ENCODE assay signal across 8 mouse cellular contexts in the genomic region with DNA sequence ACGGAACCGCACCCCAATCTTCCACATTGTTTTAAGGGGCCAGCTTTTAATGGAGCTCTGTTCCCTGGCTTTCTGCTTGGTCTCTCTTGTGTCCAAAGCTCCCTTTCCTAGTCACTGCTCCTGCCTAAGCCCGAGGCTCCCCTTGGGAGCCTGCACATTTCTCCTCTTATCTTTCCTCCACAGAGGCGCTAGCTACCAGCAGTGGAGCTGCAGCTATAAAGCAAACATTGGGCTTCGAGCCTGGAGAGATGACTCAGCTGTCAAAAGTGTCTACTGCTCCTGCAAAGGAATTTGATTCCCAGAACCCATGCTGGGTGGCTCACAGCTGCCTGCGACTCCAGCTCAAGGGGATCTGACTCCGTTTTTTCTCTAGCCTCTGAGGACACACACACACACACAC. TPM values are rescaled to one million over a fixed set of nuclear protein-coding genes. Genes with fewer than 3 reads are reported as not detected.
A peak's percentile ranks its signal among the peaks of the same experiment; 100 is the strongest.
DNase-seq lines count a peak whose midpoint lies in the region; ATAC-seq lines count a peak whose summit lies in the region.

No protein-coding gene starts in this region.

- H3K27me3 ChIP-seq in forebrain, embryonic 14.5 days (replicated peaks; ENCODE audit: control insufficient read depth, insufficient read depth, low read length), result no peaks in the 10 kb centered on the region
- no peaks in the 10 kb centered on the region for H3K27me3 ChIP-seq in forebrain, embryonic 10.5 days (ENCODE audit: poor library complexity, severe bottlenecking)
- no peaks in the 10 kb centered on the region for H3K27me3 ChIP-seq in forebrain, embryonic 13.5 days

- no peak for ATAC-seq in forebrain, embryonic 14.5 days
- ATAC-seq in megakaryocyte progenitor cell, adult 5-6 weeks (replicated peaks; ENCODE audit: poor library complexity), result peak; percentile 77
- no peak for ATAC-seq in forebrain, embryonic 13.5 days

- H3K4me1 ChIP-seq in forebrain, embryonic 14.5 days (ENCODE audit: control insufficient read depth, insufficient read depth, low read length), result no peaks in the 10 kb centered on the region
- H3K4me1 ChIP-seq in forebrain, embryonic 10.5 days, result no peaks in the 10 kb centered on the region
- no peaks in the 10 kb centered on the region for H3K4me1 ChIP-seq in forebrain, embryonic 13.5 days

- no peaks in the 10 kb centered on the region for H3K9me3 ChIP-seq in forebrain, embryonic 14.5 days (replicated peaks; ENCODE audit: control insufficient read depth, low read length)
- peaks cover 7% of the 10 kb centered on the region; the same call in 1 of the 2 replicates for H3K9me3 ChIP-seq in forebrain, embryonic 10.5 days
- no peaks in the 10 kb centered on the region for H3K9me3 ChIP-seq in forebrain, embryonic 13.5 days (replicated peaks)

- no peak overlapping the region for H3K4me3 ChIP-seq in forebrain, embryonic 14.5 days (ENCODE audit: low read depth, low read length)
- H3K4me3 ChIP-seq in forebrain, embryonic 10.5 days, result no peak overlapping the region
- H3K4me3 ChIP-seq in forebrain, embryonic 13.5 days, result no peak overlapping the region

- no peaks in the 10 kb centered on the region for H3K36me3 ChIP-seq in forebrain, embryonic 14.5 days (ENCODE audit: control insufficient read depth, insufficient read depth, low read length)
- H3K36me3 ChIP-seq in forebrain, embryonic 10.5 days (replicated peaks), result no peaks in the 10 kb centered on the region
- H3K36me3 ChIP-seq in forebrain, embryonic 13.5 days (ENCODE audit: poor library complexity, severe bottlenecking), result no peaks in the 10 kb centered on the region

- no peak overlapping the region for H3K4me2 ChIP-seq in forebrain, embryonic 14.5 days (ENCODE audit: low read length)
- H3K4me2 ChIP-seq in forebrain, embryonic 13.5 days, result no peak overlapping the region

- peak; percentile 31 for DNase-seq in forebrain, embryonic 14.5 days (ENCODE audit: low spot score)
- no peak for DNase-seq in forebrain, embryonic 10.5 days (ENCODE audit: extremely low spot score, low spot score)
- peak; percentile 56 for DNase-seq in adrenal gland, postnatal 10 days
- DNase-seq in gastrocnemius, postnatal 36 days, result peak; percentile 10 to 20
- DNase-seq in layer of hippocampus, adult 11-12 months (ENCODE audit: low spot score), result peak; percentile 53
- no peak for DNase-seq in spleen, postnatal 36 days (ENCODE audit: low spot score in 2 of 2)

- WGBS in forebrain, embryonic 14.5 days, result 78% methylated on average over 7 of the region's 7 CpGs
- WGBS in forebrain, embryonic 10.5 days, result 83% methylated on average over 7 of the region's 7 CpGs
- 86% methylated on average over 7 of the region's 7 CpGs for WGBS in forebrain, embryonic 13.5 days

- no peak overlapping the region for H3K27ac ChIP-seq in forebrain, embryonic 14.5 days (ENCODE audit: low read depth, low read length)
- no peak overlapping the region for H3K27ac ChIP-seq in forebrain, embryonic 10.5 days
- H3K27ac ChIP-seq in forebrain, embryonic 13.5 days, result no peak overlapping the region

- H3K9ac ChIP-seq in forebrain, embryonic 14.5 days (ENCODE audit: low read length), result no peak overlapping the region
- H3K9ac ChIP-seq in forebrain, embryonic 13.5 days, result no peak overlapping the region

- intact Hi-C loops in gastrocnemius, postnatal 36 days (cut with DNase I), result no loop called here

RNA-seq across cellular contexts. Expression of a gene that starts 10.7 kb away (rescaled TPM):
- 0.31 and 0.43 TPM in 2 replicates for polyA plus RNA-seq in forebrain, embryonic 14.5 days (2014; fragmentation: Nextera tagmentation; extraction: Ambion mirVana)
- 1.0 and 1.1 TPM in 2 replicates for polyA plus RNA-seq in forebrain, embryonic 10.5 days (2016; fragmentation: Nextera tagmentation; extraction: Ambion mirVana)
- 100 to 1,000 TPM; 114 to 115 TPM for total RNA-seq in adrenal gland, postnatal 10 days (2021)
- total RNA-seq in gastrocnemius, postnatal 36 days (2021), result 10 to 100 TPM; 13.7 to 16.8 TPM
- total RNA-seq in megakaryocyte progenitor cell, adult 5-6 weeks (2015), result 12.0 and 16.3 TPM in 2 replicates
- 10.5 and 10.8 TPM in 2 replicates for total RNA-seq in megakaryocyte progenitor cell, adult 5-6 weeks (2017)
- 0.28 and 0.33 TPM in 2 replicates for polyA plus RNA-seq in forebrain, embryonic 13.5 days (2015; fragmentation: Nextera tagmentation; extraction: Ambion mirVana)

Comparison
In these comparisons a context has a peak if more than half of its experiments do, and no peak if none do; other contexts are left out.
1. DNase-seq: peak in forebrain, embryonic 14.5 days (single experiment), adrenal gland, postnatal 10 days (single experiment), gastrocnemius, postnatal 36 days (2 of 2) and layer of hippocampus, adult 11-12 months (single experiment); none in forebrain, embryonic 10.5 days (single experiment) and spleen, postnatal 36 days (0 of 2).
2. RNA of a gene that starts 10.7 kb away (total RNA-seq): 114 to 115 TPM in adrenal gland, postnatal 10 days; 13.7 to 16.8 TPM in gastrocnemius, postnatal 36 days and 10.5 to 16.3 TPM in megakaryocyte progenitor cell, adult 5-6 weeks; every median in the first group is over 4 times any median in the second.